In genomic region chr19:24428011-24428410, GRCm38 (mm10) we compare ENCODE assay signal across 2 mouse cellular contexts.
TF ChIP-seq lines count a peak whose summit lies in the region.

No protein-coding gene starts in this region.

TF ChIP-seq in CH12.LX, 34 proteins besides CTCF, POLR2A, EP300 and RAD21 (continued from another document):
- peak; percentile 79 for TF ChIP-seq IRF4 (IDR thresholded peaks at IDR 0.05; ENCODE audit: low read depth, low read length)

TF ChIP-seq in MEL, 35 proteins besides CTCF, POLR2A, EP300 and RAD21 (continued from another document):
- no peak for TF ChIP-seq TCF12 (IDR thresholded peaks at IDR 0.05; ENCODE audit: low read depth, low read length)
- no peak for TF ChIP-seq ELF1 (IDR thresholded peaks at IDR 0.05; ENCODE audit: low read depth, low read length)
